Mouse (Mus musculus) CD8-positive naive resting alpha-beta T cell, adult 57 days (primary cell): ENCODE data around the gene Fgf15. TPM values are rescaled to one million over a fixed set of nuclear protein-coding genes. Genes with fewer than 3 reads are reported as not detected.

Experiments used
- total RNA-seq: library from RNA; stranded (reverse); gene quantifications from one replicate; pipeline ENCODE4 v1.2.4, GENCODE M21; 2023

The Fgf15 gene
- not detected for total RNA-seq

GRCm38 (mm10) chr7:144896294-144897218 lies at the start of gene Fgf15:
Gene Fgf15, plus strand, starts transcription at chr7:144896531.

GRCm38 (mm10) chr7:144847067-144847466 lies 49.3 kb upstream of the Fgf15 start, which contains the start of gene Fgf4:
Gene Fgf4, plus strand, starts transcription at chr7:144847367.

GRCm38 (mm10) chr7:144914948-144915750 lies 18.8 kb downstream of the Fgf15 start, which contains the start of gene LTO1:
Gene LTO1, plus strand, starts transcription at chr7:144915100.

GRCm38 (mm10) chr7:144939344-144940002 lies 43.1 kb downstream of the Fgf15 start, which contains the start of gene Ccnd1:
Gene Ccnd1, minus strand, starts transcription at chr7:144939925.

Other genes starting within 250 kb of the Fgf15 start
- not detected for gene Ano1, start 144.6 kb upstream of the Fgf15 start, total RNA-seq
- not detected for gene Fgf3, start 58.4 kb upstream of the Fgf15 start, total RNA-seq
- gene Fgf4, start 49.2 kb upstream of the Fgf15 start, total RNA-seq = not detected
- 45.6 TPM for gene LTO1, start 18.6 kb downstream of the Fgf15 start, total RNA-seq
- 1.9 TPM for gene Ccnd1, start 43.4 kb downstream of the Fgf15 start, total RNA-seq